Mouse (Mus musculus) ES-Bruce4 (cell line): ENCODE measurements at regions not wholly inside any gene's neighbourhood (a gene's known extent, or its start where the extent isn't known, plus 50 kb on each side); places are given as distances from the start of the nearest gene placed in this dataset.

Source experiments
- CTCF ChIP-seq: IDR thresholded peaks from one replicate; pipeline ENCODE4 v1.8.1; 2011; ENCODE audit warnings: low read depth, low read length
- EP300 ChIP-seq: IDR thresholded peaks from 2 replicates; pipeline ENCODE4 v1.6.1; 2011; ENCODE audit warnings: low read depth, low read length; ENCODE audit not compliant: insufficient read depth
- POLR2A ChIP-seq: IDR thresholded peaks from one replicate; pipeline ENCODE4 v1.8.1; 2011; ENCODE audit warnings: low read length; ENCODE audit not compliant: insufficient read depth

DNA sequence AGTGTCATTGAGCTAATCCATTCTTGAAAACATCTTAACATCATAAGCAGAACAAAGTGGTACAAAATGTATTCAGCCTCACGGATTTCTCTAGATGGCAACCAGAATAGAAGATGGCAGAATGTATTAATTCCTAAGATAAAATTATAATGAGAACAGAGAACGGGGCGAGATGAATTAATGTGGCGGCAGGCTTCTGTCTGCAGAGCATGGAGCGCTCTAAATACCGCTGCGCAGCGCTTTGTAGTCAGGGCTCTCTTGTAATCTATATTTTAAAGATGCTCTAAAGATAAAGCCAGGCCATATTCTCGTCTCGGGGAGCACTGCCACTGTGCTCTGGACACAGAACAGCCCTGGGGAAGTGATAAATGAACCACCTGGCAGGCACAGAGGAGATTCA, 315.2 kb upstream of the Kif2a start:
- TF ChIP-seq POLR2A (no peak), CTCF (no peak), EP300 (no peak)
